Mouse (Mus musculus): ENCODE results near the gene Ahdc1. TPM values are rescaled to one million over a fixed set of nuclear protein-coding genes. Genes with fewer than 3 reads are reported as not detected.

The Ahdc1 gene
- polyA plus RNA-seq, 1 experiment from 2014 or later: 5.3 TPM

DNA sequence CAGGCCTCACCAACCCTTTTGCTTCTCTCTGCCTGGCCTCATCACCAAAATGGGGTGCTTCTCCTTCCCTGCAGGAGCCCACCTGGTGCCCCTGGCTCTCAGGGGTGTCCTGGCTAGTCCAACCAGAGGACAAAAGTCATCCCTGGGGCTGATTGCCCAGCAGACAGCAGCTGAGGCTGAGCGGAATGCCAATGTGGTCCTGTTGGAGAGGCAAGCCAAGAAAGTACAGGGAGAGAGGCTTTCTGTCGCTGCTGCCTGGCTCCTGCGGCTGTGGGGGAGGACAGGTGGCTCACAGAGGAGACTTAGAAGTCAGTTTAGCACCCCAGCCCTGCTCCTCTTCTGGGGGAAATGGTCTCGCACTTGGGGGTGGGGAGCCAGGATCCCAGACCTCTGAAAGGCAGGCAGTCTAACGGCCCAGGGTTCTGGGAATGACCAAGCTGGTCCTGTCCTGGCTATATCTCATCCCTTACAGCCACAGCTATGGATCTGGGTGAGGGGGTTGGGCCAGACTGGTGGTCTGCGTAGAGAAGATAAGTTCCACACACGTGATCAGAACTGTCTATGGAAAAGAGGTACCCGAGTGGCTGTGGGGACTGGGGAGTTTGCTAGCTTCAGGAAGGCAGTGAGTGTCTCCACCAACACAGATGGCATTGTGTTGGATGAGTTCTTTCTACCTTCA is 64.0 kb downstream of the Ahdc1 start:
- WGBS: 55% methylated on average over 8 of the region's 8 CpGs
- Histone ChIP-seq H3K4me3 (ENCODE audit: low read length) (no peak overlapping the region), H3K4me1 (ENCODE audit: control insufficient read depth, insufficient read depth, low read length) (peaks cover 21% of the 10 kb centered on the region), H3K9ac (ENCODE audit: low read depth, low read length) (no peak overlapping the region), H3K4me2 (ENCODE audit: low read depth, low read length) (no peak overlapping the region), H3K36me3 (ENCODE audit: control insufficient read depth, insufficient read depth, low read length) (peaks cover 6% of the 10 kb centered on the region; the same call in 1 of the 2 replicates), H3K9me3 (ENCODE audit: control insufficient read depth, low read length) (no peaks in the 10 kb centered on the region), H3K27ac (ENCODE audit: low read length) (no peak overlapping the region), H3K27me3 (replicated peaks; ENCODE audit: control insufficient read depth, insufficient read depth, low read length) (no peaks in the 10 kb centered on the region)
- no peak for ATAC-seq

DNA sequence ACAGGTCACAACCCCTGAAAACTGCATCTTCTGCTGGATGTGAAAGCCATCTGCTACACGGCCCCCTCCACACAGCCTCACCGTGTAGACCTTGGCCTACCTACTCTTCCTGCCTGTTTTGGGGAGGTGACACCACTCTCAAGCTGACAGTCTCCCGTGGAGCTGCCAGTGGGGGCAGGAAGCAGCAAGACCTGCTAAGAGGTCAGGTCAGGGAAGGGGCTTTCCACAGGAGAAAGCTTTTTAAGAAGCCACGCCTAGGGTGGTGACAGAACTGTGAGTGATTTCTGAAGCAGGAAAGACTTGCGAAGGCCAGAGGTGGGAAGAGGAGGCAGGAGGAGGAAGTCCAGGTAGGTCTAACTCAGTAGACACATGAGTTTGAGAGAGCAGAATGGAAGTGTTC is 67.9 kb downstream of the Ahdc1 start:
- H3K27me3 ChIP-seq (replicated peaks; ENCODE audit: control insufficient read depth, insufficient read depth, low read length): no peaks in the 10 kb centered on the region
- peaks cover 6% of the 10 kb centered on the region; the same call in 1 of the 2 replicates for H3K36me3 ChIP-seq (ENCODE audit: control insufficient read depth, insufficient read depth, low read length)
- H3K27ac ChIP-seq (ENCODE audit: low read length): peak overlapping the region; percentile 91
- H3K4me1 ChIP-seq (ENCODE audit: control insufficient read depth, insufficient read depth, low read length): peaks cover 30% of the 10 kb centered on the region
- peak overlapping the region; percentile 23 for H3K9ac ChIP-seq (ENCODE audit: low read depth, low read length)
- H3K4me2 ChIP-seq (ENCODE audit: low read depth, low read length): no peak overlapping the region
- H3K9me3 ChIP-seq (ENCODE audit: control insufficient read depth, low read length): no peaks in the 10 kb centered on the region
- WGBS: 45% methylated on average over 5 of the region's 5 CpGs
- ATAC-seq: peak; percentile 49
- H3K4me3 ChIP-seq (ENCODE audit: low read length): no peak overlapping the region

- H3K36me3 ChIP-seq (ENCODE audit: control insufficient read depth, insufficient read depth, low read length): peaks cover 6% of the 10 kb centered on the region; the same call in 1 of the 2 replicates
- peaks cover 31% of the 10 kb centered on the region for H3K4me1 ChIP-seq (ENCODE audit: control insufficient read depth, insufficient read depth, low read length)
- WGBS: 33% methylated on average over 7 of the region's 7 CpGs
- no peak overlapping the region for H3K4me3 ChIP-seq (ENCODE audit: low read length)
- no peaks in the 10 kb centered on the region for H3K9me3 ChIP-seq (ENCODE audit: control insufficient read depth, low read length)
- ATAC-seq: peak; percentile 74
- peak overlapping the region; percentile 23; the same call in 1 of the 2 replicates for H3K9ac ChIP-seq (ENCODE audit: low read depth, low read length)
- H3K27me3 ChIP-seq (replicated peaks; ENCODE audit: control insufficient read depth, insufficient read depth, low read length): no peaks in the 10 kb centered on the region
- H3K27ac ChIP-seq (ENCODE audit: low read length): peak overlapping the region; percentile 91
- peak overlapping the region; percentile 10; the same call in 1 of the 2 replicates for H3K4me2 ChIP-seq (ENCODE audit: low read depth, low read length)
Measured at GRCm38 (mm10) chr4:133079416-133080113, 68.5 kb downstream of the Ahdc1 start.

- H3K27me3 ChIP-seq (replicated peaks; ENCODE audit: control insufficient read depth, insufficient read depth, low read length): no peaks in the 10 kb centered on the region
- H3K4me3 ChIP-seq (ENCODE audit: low read length): no peak overlapping the region
- H3K4me2 ChIP-seq (ENCODE audit: low read depth, low read length): no peak overlapping the region
- no peak overlapping the region for H3K27ac ChIP-seq (ENCODE audit: low read length)
- ATAC-seq: no peak
- H3K9ac ChIP-seq (ENCODE audit: low read depth, low read length): no peak overlapping the region
- WGBS: 92% methylated on average over 3 of the region's 3 CpGs
- no peaks in the 10 kb centered on the region for H3K9me3 ChIP-seq (ENCODE audit: control insufficient read depth, low read length)
- H3K4me1 ChIP-seq (ENCODE audit: control insufficient read depth, insufficient read depth, low read length): peaks cover 42% of the 10 kb centered on the region
- 0 out of 2 replicates have a peak, but pooled peaks cover 6% of the 10 kb centered on the region for H3K36me3 ChIP-seq (ENCODE audit: control insufficient read depth, insufficient read depth, low read length)
Measured at GRCm38 (mm10) chr4:133080862-133081261, 69.8 kb downstream of the Ahdc1 start.

DNA sequence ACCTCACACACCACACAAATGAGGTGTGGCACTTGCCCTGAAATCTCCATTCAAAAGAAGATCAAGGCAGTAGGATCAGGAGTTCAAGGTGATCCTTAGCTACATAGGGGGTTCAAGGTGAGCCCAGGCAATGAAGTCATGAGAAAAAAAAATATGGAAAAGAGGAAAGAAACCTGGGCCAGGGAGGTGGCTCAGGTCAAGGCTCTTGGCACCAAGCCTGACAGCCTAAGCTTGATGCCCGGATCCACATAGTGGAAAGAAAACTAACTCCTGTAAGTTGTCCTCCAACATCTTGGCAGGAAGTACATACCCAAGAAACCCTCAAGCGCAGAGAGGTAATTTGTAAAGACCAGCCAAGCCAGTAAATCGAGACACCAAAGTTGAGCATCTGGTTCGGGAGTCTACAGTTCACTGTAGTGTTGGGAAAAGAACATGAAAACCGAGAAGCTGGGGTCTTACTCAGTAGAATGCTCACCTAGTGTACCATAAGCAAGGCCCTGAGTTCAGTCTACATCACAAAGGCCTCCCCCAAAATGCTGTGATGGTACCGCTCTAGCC is 71.2 kb downstream of the Ahdc1 start:
- ATAC-seq: no peak
- no peak overlapping the region for H3K9ac ChIP-seq (ENCODE audit: low read depth, low read length)
- 83% methylated on average over 6 of the region's 6 CpGs for WGBS
- no peak overlapping the region for H3K4me3 ChIP-seq (ENCODE audit: low read length)
- no peaks in the 10 kb centered on the region for H3K27me3 ChIP-seq (replicated peaks; ENCODE audit: control insufficient read depth, insufficient read depth, low read length)
- H3K4me2 ChIP-seq (ENCODE audit: low read depth, low read length): no peak overlapping the region
- 0 out of 2 replicates have a peak, but pooled peaks cover 6% of the 10 kb centered on the region for H3K36me3 ChIP-seq (ENCODE audit: control insufficient read depth, insufficient read depth, low read length)
- H3K9me3 ChIP-seq (ENCODE audit: control insufficient read depth, low read length): no peaks in the 10 kb centered on the region
- no peak overlapping the region for H3K27ac ChIP-seq (ENCODE audit: low read length)
- peaks cover 56% of the 10 kb centered on the region for H3K4me1 ChIP-seq (ENCODE audit: control insufficient read depth, insufficient read depth, low read length)

- H3K9ac ChIP-seq (ENCODE audit: low read depth, low read length): peak overlapping the region; percentile 73
- peak overlapping the region; percentile 51 for H3K4me3 ChIP-seq (ENCODE audit: low read length)
- H3K4me1 ChIP-seq (ENCODE audit: control insufficient read depth, insufficient read depth, low read length): peaks cover 61% of the 10 kb centered on the region
- ATAC-seq: peak; percentile 48
- no peaks in the 10 kb centered on the region for H3K9me3 ChIP-seq (ENCODE audit: control insufficient read depth, low read length)
- H3K36me3 ChIP-seq (ENCODE audit: control insufficient read depth, insufficient read depth, low read length): no peaks in the 10 kb centered on the region
- H3K27ac ChIP-seq (ENCODE audit: low read length): peak overlapping the region; percentile 78
- no peaks in the 10 kb centered on the region for H3K27me3 ChIP-seq (replicated peaks; ENCODE audit: control insufficient read depth, insufficient read depth, low read length)
- WGBS: 10% methylated on average over 3 of the region's 3 CpGs
- H3K4me2 ChIP-seq (ENCODE audit: low read depth, low read length): peak overlapping the region; percentile 88
Measured at GRCm38 (mm10) chr4:133083991-133084861, 73.2 kb downstream of the Ahdc1 start.

- Histone ChIP-seq H3K4me1 (ENCODE audit: control insufficient read depth, insufficient read depth, low read length) (peaks cover 69% of the 10 kb centered on the region), H3K27ac (ENCODE audit: low read length) (peak overlapping the region; percentile 78), H3K9me3 (ENCODE audit: control insufficient read depth, low read length) (no peaks in the 10 kb centered on the region), H3K9ac (ENCODE audit: low read depth, low read length) (peak overlapping the region; percentile 73), H3K36me3 (ENCODE audit: control insufficient read depth, insufficient read depth, low read length) (no peaks in the 10 kb centered on the region), H3K4me3 (ENCODE audit: low read length) (peak overlapping the region; percentile 51), H3K4me2 (ENCODE audit: low read depth, low read length) (peak overlapping the region; percentile 88), H3K27me3 (replicated peaks; ENCODE audit: control insufficient read depth, insufficient read depth, low read length) (no peaks in the 10 kb centered on the region)
- under 1% methylated on average over 50 of the region's 53 CpGs for WGBS
- ATAC-seq: peak; percentile 81
Measured at GRCm38 (mm10) chr4:133085011-133085782, 74.1 kb downstream of the Ahdc1 start.

DNA sequence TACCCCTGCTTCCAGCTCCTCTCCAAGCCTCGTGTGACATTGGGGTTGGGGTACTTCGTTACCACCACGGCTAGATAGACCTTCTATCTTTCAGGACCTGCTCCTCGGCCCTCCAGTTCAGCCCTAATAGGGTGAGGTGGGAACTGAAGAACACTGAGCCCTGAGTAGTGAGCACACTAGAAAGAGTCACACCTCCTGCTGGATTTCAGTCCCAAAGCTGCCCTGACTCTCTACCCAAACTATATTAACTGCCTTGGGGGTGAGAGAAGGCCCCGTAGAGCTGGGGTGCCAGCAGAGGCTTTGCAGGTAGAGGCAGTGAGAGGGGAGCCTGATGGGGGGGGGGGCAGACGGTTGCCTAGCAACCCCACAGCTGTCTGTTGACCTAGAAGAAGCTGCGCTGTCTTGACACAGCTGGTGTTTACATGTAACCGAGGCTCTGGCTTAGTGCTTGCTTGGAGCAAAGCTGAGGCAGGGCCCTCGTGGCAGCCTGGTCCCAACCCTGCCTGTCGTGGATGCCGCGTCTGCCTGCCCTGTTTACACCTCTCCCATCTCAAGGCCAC is 74.8 kb downstream of the Ahdc1 start:
- no peaks in the 10 kb centered on the region for H3K27me3 ChIP-seq (replicated peaks; ENCODE audit: control insufficient read depth, insufficient read depth, low read length)
- peak overlapping the region; percentile 51 for H3K4me3 ChIP-seq (ENCODE audit: low read length)
- WGBS: 12% methylated on average over 12 of the region's 12 CpGs
- H3K4me1 ChIP-seq (ENCODE audit: control insufficient read depth, insufficient read depth, low read length): peaks cover 71% of the 10 kb centered on the region
- no peaks in the 10 kb centered on the region for H3K36me3 ChIP-seq (ENCODE audit: control insufficient read depth, insufficient read depth, low read length)
- H3K9ac ChIP-seq (ENCODE audit: low read depth, low read length): peak overlapping the region; percentile 73
- peak overlapping the region; percentile 78 for H3K27ac ChIP-seq (ENCODE audit: low read length)
- ATAC-seq: peak; percentile 9; the same call in 1 of the 2 replicates
- peak overlapping the region; percentile 88 for H3K4me2 ChIP-seq (ENCODE audit: low read depth, low read length)
- no peaks in the 10 kb centered on the region for H3K9me3 ChIP-seq (ENCODE audit: control insufficient read depth, low read length)

Data from intestine, embryonic 16.5 days (tissue).